Mouse (Mus musculus) olfactory bulb, adult 2 months (tissue): ENCODE measurements at regions not wholly inside any gene's neighbourhood (a gene's known extent, or its start where the extent isn't known, plus 50 kb on each side); places are given as distances from the start of the nearest gene placed in this dataset.

Experiments
- CTCF ChIP-seq: fragments of 200-500 bp; IDR thresholded peaks from 2 replicates; pipeline ENCODE4 v1.5.1; 2012; ENCODE audit warnings: low read depth, mild to moderate bottlenecking, low read length, moderate library complexity; ENCODE audit not compliant: insufficient read depth
- POLR2A ChIP-seq: fragments of 200-500 bp; IDR thresholded peaks from 2 replicates; pipeline ENCODE4 v1.6.1; 2012; ENCODE audit warnings: mild to moderate bottlenecking, low read depth, low read length, moderate library complexity; ENCODE audit not compliant: insufficient read depth

- TF ChIP-seq POLR2A (no peak), CTCF (no peak)
Measured at GRCm38 (mm10) chr4:4380024-4380590, 302.8 kb upstream of the Sdr16c6 start.
